Mouse (Mus musculus) neutrophil, adult 65 days (primary cell): ENCODE measurements around the gene Clec4a4. TPM values are rescaled to one million over a fixed set of nuclear protein-coding genes. Genes with fewer than 3 reads are reported as not detected.

Experiments used
- total RNA-seq: library from RNA; stranded (reverse); gene quantifications from 2 replicates; pipeline ENCODE4 v1.2.4, GENCODE M21; 2023

Clec4a4 gene
- not detected in 2 replicates for total RNA-seq

DNA sequence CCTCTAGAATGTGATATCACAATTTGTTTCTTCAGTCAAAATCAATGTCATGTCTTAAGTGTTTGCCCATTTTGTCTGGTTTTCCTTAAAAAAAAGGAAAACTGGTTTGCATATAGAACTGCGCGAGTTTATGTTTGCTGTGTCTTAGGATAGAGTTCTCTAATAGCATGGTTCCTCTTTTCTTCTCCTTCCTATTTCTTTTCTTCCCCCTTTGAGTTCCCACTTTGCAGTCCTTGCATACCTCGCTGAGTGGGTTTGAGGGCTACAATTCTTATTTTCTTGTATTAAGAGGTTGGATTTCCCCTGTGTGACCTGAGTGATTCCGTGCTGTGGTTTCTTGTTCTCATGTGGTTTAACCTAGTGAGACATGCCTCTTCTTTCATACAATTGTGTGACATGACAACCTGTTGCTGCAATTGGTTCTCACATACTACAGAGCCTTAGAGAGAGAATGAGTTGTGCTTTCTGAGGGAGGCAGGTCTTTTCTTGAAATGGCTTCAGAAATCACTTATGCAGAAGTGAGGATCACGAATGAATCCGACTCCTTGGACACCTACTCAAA lies at the start of gene Clec4a4:
TSS of gene Clec4a4 (plus strand) at position 492 of the 562 bp plus-strand sequence.

DNA sequence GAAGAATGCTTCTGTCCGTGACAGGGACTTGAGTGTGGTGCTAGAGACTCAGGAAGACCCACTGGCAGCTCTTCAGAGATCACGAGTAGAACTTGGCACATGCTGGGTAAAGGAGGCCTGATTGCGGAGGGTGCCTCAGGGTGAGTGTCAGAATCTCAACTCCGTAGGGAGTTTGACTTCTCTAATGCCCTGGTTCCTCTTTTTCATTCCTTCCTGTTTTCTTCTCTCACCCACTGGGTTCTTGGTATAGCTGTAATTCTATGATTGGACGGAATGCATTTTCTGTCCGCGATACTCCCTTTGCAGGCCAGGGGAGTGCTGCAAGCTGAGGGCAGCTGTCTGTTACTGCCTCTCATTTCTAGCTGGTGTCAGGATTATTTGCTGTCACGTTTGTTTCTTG lies 37.8 kb upstream of the Clec4a4 start, which contains the start of gene Clec4a3:
TSS of gene Clec4a3 (plus strand) at position 115 of the 400 bp plus-strand sequence.

DNA sequence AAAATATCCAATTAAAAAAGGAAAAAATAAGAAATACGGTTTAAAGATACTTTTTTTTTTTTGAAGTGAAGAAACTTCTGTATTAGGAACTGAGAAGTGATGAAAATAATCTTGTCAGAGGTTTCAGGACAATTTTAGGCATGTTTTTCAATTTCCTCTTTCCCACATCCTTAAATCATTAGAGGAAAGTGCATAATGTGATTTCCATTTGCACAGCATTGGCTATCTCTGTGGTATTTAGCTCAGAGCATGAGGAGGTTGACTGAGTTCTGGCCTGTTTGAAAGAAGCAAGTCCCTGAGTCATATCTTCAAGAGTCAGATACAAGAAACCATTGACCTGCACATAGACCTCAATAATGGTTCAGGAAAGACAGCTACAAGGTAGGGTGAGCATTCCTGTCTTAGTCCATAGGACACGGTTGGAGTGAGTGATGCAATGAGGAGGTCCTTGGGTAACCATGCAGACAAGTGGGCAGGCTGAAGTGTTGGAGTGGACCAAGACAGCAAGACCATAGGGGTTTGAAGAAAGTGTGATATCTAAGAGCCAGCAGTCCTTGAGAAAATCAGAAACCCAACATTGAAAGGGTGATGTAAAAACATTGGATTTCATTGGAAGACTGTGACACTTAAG lies 59.7 kb downstream of the Clec4a4 start, which contains the start of gene Clec4b1:
TSS of gene Clec4b1 (plus strand) at position 221 of the 631 bp plus-strand sequence.

Other genes with a start within 250 kb of the Clec4a4 start
- 658 and 692 TPM in 2 replicates for gene Slc2a3, start 188.7 kb upstream of the Clec4a4 start, total RNA-seq
- 33.0 and 36.7 TPM in 2 replicates for gene Foxj2, start 170.5 kb upstream of the Clec4a4 start, total RNA-seq
- gene C3ar1, start 134.2 kb upstream of the Clec4a4 start, total RNA-seq, result 0.22 and 0.23 TPM in 2 replicates
- 74.1 and 94.6 TPM in 2 replicates for gene Necap1, start 115.9 kb upstream of the Clec4a4 start, total RNA-seq
- gene Clec4a1, start 68.5 kb upstream of the Clec4a4 start, total RNA-seq, result 26.6 and 29.1 TPM in 2 replicates
- 25.1 and 35.3 TPM in 2 replicates for gene Clec4a3, start 37.9 kb upstream of the Clec4a4 start, total RNA-seq
- 1.1 and 2.1 TPM in 2 replicates for gene Clec4b1, start 59.6 kb downstream of the Clec4a4 start, total RNA-seq
- gene Clec4a2, start 116.1 kb downstream of the Clec4a4 start, total RNA-seq, result 190 and 192 TPM in 2 replicates
- 8.6 and 12.4 TPM in 2 replicates for gene Clec4b2, start 182.5 kb downstream of the Clec4a4 start, total RNA-seq
- 1.00 and 3.6 TPM in 2 replicates for gene Clec4n, start 239.5 kb downstream of the Clec4a4 start, total RNA-seq